Mouse (Mus musculus) spleen, adult 2 months (tissue): ENCODE measurements around the gene Ccdc62. TPM values are rescaled to one million over a fixed set of nuclear protein-coding genes. Genes with fewer than 3 reads are reported as not detected.

ENCODE experiments used
- DNase-seq, 2 experiments: peaks; one replicate each; pipeline versions ENCODE4 v3.0.0 to v3.0.0-alpha.2; 2012 to 2021; ENCODE audit warnings: low spot score in 2 of 2, low read depth in 1 of 2
- H3K27ac ChIP-seq: fragments of 200-500 bp; 2 replicates; pipeline ENCODE4 v1.5.1; 2012; ENCODE audit warnings: low read length, inconsistent platforms; ENCODE audit not compliant: insufficient read depth
- H3K27me3 ChIP-seq: fragments of 200-500 bp; 2 replicates; pipeline ENCODE4 v1.6.1; 2012; ENCODE audit warnings: mild to moderate bottlenecking, moderate library complexity, low read length, inconsistent platforms; ENCODE audit not compliant: control insufficient read depth, insufficient read depth
- H3K36me3 ChIP-seq: fragments of 200-500 bp; 2 replicates; pipeline ENCODE4 v1.6.1; 2012; ENCODE audit warnings: mild to moderate bottlenecking, low read length, inconsistent platforms; ENCODE audit not compliant: control insufficient read depth, insufficient read depth
- H3K4me1 ChIP-seq: fragments of 200-500 bp; 2 replicates; pipeline ENCODE4 v1.6.1; 2011; ENCODE audit warnings: inconsistent platforms; ENCODE audit not compliant: control insufficient read depth, insufficient read depth, insufficient read length
- H3K4me3 ChIP-seq: fragments of 200-500 bp; 2 replicates; pipeline ENCODE4 v1.5.1; 2011; ENCODE audit warnings: mild to moderate bottlenecking, inconsistent platforms; ENCODE audit not compliant: insufficient read depth, insufficient read length; ENCODE audit errors: extremely low read depth
- CTCF ChIP-seq: fragments of 200-500 bp; IDR thresholded peaks from 2 replicates; pipeline ENCODE4 v1.5.1; 2011; ENCODE audit warnings: mild to moderate bottlenecking, inconsistent platforms; ENCODE audit not compliant: insufficient read depth, insufficient read length, insufficient replicate concordance; ENCODE audit errors: extremely low read depth
- POLR2A ChIP-seq: fragments of 200-500 bp; IDR thresholded peaks from 2 replicates; pipeline ENCODE4 v1.6.1; 2011; ENCODE audit warnings: low read depth, low read length, inconsistent platforms
- WGBS: fragments of 180-500 bp; shearing (Covaris S2); methylation state at CpG from one replicate; pipeline ENCODE4 v1.1.7; 2018; 5-methylcytosine and 5-hydroxymethylcytosine counted together
- polyA plus RNA-seq: library from polyadenylated mRNA; depleted of rRNA; stranded (reverse); fragments of >200 nt; gene quantifications from 2 replicates; pipeline ENCODE4 v1.2.3, GENCODE M21; 2012

The Ccdc62 gene
- polyA plus RNA-seq, 1 experiment, result 1.3 TPM

DNA sequence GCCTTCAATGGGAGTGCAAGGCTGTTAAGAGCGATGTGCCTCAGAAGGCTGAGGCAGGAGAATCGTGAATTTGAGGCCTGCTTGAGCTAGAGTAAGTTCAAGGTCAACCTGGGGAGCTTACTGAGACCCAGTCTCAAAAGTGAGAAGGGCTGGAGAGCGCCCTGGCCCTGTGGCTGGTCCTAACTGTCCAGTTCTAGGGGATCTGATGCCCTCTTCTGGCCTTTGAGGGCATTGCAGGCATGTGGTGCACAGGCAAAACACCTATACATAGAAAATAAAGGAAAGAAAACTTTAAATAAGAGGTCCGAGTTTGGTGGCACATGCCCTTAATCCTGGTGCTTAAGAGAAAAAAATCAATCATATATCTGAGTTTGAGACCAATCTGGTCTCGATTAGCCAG is 62.3 kb downstream of the Ccdc62 start:
- no peak overlapping the region for H3K27ac ChIP-seq
- no peak overlapping the region for H3K4me3 ChIP-seq
- H3K36me3 ChIP-seq, result peaks cover 39% of the 10 kb centered on the region
- peaks cover 9% of the 10 kb centered on the region; the same call in 1 of the 2 replicates for H3K4me1 ChIP-seq
- TF ChIP-seq POLR2A (no peak), CTCF (peak; percentile 84; the same call in 1 of the 2 replicates)
- peak in 1 of 2 experiments; percentile 83 for DNase-seq
- no peaks in the 10 kb centered on the region for H3K27me3 ChIP-seq
- 48% methylated on average over 5 of the region's 5 CpGs for WGBS

DNA sequence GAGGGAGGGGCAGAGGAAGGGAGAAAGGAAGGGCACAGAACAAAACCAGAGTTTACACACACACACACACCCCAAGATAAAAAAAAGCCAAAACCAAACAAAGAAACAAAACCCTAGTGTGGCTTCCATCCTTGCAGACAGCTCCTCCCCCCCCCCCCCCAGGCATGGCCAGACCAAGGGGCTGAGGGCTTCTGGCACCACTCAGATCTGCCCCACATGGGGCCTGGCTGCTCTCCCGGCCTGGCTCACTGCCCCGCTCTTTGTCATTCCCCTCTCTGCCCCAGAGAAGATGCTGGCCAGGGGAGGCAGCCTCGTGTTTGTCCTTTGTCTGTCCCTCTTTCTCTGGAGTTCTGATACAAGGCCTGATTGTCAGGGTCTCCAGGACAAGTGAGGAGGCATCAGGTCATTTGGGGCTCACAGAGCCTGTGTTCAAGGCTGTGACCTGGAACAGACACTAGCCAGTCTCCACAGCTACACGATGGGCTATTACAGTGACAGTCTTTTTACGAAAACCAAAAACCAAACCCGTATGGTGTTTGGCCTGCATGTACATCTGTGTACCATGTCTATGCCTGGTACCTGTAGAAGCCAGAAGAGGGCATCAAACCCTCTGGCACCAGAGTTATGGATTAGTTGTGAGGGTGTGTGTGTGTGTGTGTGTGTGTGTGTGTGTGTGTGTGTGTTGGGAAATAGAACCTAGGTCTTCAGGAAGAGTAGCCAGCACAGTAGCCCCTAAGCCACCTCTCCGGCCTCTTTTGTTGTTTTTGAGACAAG is 63.0 kb downstream of the Ccdc62 start:
- no peak overlapping the region for H3K4me3 ChIP-seq
- no peak overlapping the region for H3K27ac ChIP-seq
- peaks cover 9% of the 10 kb centered on the region; the same call in 1 of the 2 replicates for H3K4me1 ChIP-seq
- no peak for TF ChIP-seq CTCF
- no peak for TF ChIP-seq POLR2A
- WGBS, result 90% methylated on average over 7 of the region's 7 CpGs
- H3K27me3 ChIP-seq, result no peaks in the 10 kb centered on the region
- H3K36me3 ChIP-seq, result peaks cover 45% of the 10 kb centered on the region
- no peak for DNase-seq

DNA sequence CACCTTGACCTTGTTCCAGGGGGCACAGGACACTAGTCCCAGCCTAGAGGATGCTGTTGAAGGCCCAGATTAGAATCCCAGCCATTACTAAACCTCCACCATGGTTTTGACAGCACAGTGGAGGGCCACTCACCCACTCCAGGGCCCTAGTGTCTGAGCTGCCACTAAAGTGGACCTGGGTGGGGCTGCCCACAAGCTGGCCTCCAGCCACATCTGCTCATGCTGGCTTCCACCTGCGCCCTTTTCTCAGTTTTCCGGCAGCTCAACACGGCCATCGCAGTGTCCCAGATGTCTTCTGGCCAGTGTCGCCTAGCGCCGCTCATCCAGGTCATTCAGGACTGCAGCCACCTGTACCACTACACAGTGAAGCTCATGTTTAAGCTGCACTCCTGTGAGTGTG is 64.0 kb downstream of the Ccdc62 start:
- no peak overlapping the region for H3K4me3 ChIP-seq
- TF ChIP-seq POLR2A (no peak), CTCF (no peak)
- H3K27me3 ChIP-seq, result no peaks in the 10 kb centered on the region
- peaks cover 50% of the 10 kb centered on the region for H3K36me3 ChIP-seq
- no peak overlapping the region for H3K27ac ChIP-seq
- 97% methylated on average over 7 of the region's 7 CpGs for WGBS
- peaks cover 9% of the 10 kb centered on the region; the same call in 1 of the 2 replicates for H3K4me1 ChIP-seq
- DNase-seq, result no peak

DNA sequence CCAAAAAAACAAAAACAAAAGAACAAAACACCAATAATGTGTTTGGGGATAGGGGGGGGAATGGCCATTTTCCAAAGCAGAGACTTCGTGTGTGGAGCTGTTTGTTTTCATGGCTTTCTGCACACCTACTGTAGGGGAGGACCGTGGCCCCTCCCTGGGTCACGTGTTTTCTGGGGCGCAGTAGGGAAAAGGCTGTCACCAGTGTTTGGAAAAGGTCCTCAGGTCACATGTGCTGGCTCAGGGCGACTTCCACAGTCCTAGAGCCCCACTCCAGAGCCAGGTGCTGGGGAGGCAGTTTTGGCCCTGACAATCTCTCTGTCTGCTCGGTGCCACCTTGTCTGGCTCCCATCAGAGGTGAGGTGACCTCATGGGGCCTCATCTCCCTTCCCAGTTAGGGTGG is 64.9 kb downstream of the Ccdc62 start:
- Histone ChIP-seq H3K27me3 (no peaks in the 10 kb centered on the region), H3K4me3 (no peak overlapping the region), H3K27ac (no peak overlapping the region), H3K4me1 (peaks cover 9% of the 10 kb centered on the region; the same call in 1 of the 2 replicates), H3K36me3 (peaks cover 49% of the 10 kb centered on the region)
- no peak for DNase-seq
- 91% methylated on average over 6 of the region's 6 CpGs for WGBS
- TF ChIP-seq CTCF (no peak), POLR2A (no peak)

DNA sequence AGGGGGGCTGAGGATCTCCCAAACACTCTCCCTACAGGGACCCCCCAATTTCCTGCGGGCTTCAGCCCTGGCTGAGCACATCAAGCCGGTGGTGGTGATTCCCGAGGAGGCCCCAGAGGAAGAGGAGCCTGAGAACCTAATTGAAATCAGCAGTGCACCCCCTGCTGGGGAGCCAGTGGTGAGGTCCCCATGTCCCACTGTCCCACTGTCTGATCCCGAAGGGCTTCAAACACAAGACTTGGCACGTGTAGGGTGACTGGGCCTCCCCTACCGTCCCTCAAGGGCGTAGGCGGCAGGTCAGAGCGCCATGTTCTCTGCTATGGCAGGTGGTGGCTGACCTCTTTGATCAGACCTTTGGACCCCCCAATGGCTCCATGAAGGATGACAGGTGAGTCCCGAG is 65.7 kb downstream of the Ccdc62 start:
- peaks cover 13% of the 10 kb centered on the region; the same call in 1 of the 2 replicates for H3K4me1 ChIP-seq
- H3K27ac ChIP-seq, result no peak overlapping the region
- peaks cover 46% of the 10 kb centered on the region for H3K36me3 ChIP-seq
- no peak overlapping the region for H3K4me3 ChIP-seq
- no peak for TF ChIP-seq POLR2A
- no peak for TF ChIP-seq CTCF
- whole genome bisulfite sequencing, result 91% methylated on average over 10 of the region's 10 CpGs
- no peaks in the 10 kb centered on the region for H3K27me3 ChIP-seq
- DNase-seq, result no peak

DNA sequence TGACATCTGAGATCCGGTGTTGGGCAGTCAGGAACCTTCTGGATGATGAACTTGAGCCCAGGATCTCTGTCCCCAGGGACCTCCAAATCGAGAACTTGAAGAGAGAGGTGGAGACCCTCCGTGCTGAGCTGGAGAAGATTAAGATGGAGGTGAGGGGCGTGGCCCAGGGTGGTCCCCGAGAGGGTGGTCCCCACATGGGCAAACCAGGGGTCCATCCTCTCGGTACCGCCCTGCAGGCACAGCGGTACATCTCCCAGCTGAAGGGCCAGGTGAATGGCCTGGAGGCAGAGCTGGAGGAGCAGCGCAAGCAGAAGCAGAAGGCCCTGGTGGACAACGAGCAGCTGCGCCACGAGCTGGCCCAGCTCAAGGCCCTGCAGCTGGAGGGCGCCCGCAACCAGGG is 66.2 kb downstream of the Ccdc62 start:
- 93% methylated on average over 14 of the region's 14 CpGs for WGBS

DNA sequence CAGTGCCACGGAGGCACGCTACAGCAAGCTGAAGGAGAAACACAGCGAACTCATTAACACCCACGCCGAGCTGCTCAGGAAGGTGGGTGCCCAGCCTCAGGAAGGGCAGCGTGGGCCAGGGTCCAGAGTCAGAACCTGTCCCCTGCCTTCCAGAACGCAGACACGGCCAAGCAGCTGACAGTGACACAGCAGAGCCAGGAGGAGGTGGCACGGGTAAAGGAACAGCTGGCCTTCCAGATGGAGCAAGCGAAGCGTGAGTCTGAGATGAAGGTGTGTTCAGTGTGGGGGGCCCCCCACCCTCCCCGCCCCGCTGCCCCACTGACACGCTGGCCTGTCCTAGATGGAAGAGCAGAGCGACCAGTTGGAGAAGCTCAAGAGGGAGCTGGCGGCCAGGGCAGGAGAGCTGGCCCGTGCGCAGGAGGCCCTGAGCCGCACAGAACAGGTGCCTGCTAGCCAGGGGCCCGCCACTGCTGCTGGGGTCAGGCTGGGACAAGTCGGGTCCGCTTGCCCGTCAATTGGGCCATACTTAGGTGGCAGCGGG is 66.8 kb downstream of the Ccdc62 start:
- 87% methylated on average over 24 of the region's 24 CpGs for WGBS
- Histone ChIP-seq H3K4me1 (peaks cover 9% of the 10 kb centered on the region; the same call in 1 of the 2 replicates), H3K36me3 (peaks cover 52% of the 10 kb centered on the region), H3K27me3 (no peaks in the 10 kb centered on the region), H3K27ac (no peak overlapping the region), H3K4me3 (no peak overlapping the region)
- TF ChIP-seq CTCF, result no peak
- no peak for TF ChIP-seq POLR2A
- DNase-seq, result no peak

More for the DNA sequence above, 66.2 kb downstream of the Ccdc62 start:
- DNase-seq, result no peak
- Histone ChIP-seq H3K36me3 (peaks cover 49% of the 10 kb centered on the region), H3K4me3 (no peak overlapping the region), H3K4me1 (peaks cover 14% of the 10 kb centered on the region; the same call in 1 of the 2 replicates), H3K27me3 (no peaks in the 10 kb centered on the region), H3K27ac (no peak overlapping the region)
- TF ChIP-seq POLR2A (no peak), CTCF (no peak)
